Mouse (Mus musculus) kidney, embryonic 16.5 days (tissue): ENCODE measurements around the gene Gm17324. TPM values are rescaled to one million over a fixed set of nuclear protein-coding genes. Genes with fewer than 3 reads are reported as not detected.
"Not testable (repeated sequence)": the region's sequence is repeated elsewhere in the genome, so short reads cannot be mapped to it uniquely, and the experiment has no call there.

Experiments
- ATAC-seq: fragments of 200-750 bp; cut with Nextera tagmentation; 2 replicates; pipeline ENCODE4 v1.8.0; 2017; ENCODE audit warnings: moderate TSS enrichment; ENCODE audit not compliant: low FRiP score, low TSS enrichment
- H3K27ac ChIP-seq: fragments of 300-500 bp; sonication (generic); 2 replicates; pipeline ENCODE4 v1.5.1; 2014; ENCODE audit warnings: low read length
- H3K27me3 ChIP-seq: fragments of 300-500 bp; sonication (generic); 2 replicates; pipeline ENCODE4 v1.6.1; 2014; ENCODE audit warnings: low read length, control low read depth, mixed read lengths; ENCODE audit not compliant: insufficient read depth
- H3K36me3 ChIP-seq: fragments of 300-500 bp; sonication (generic); 2 replicates; pipeline ENCODE4 v1.6.1; 2014; ENCODE audit warnings: low read length, control low read depth, mixed read lengths; ENCODE audit not compliant: insufficient read depth
- H3K4me1 ChIP-seq: fragments of 300-500 bp; sonication (generic); 2 replicates; pipeline ENCODE4 v1.6.1; 2014; ENCODE audit warnings: low read length, control low read depth, mixed read lengths; ENCODE audit not compliant: insufficient read depth
- H3K4me2 ChIP-seq: fragments of 300-500 bp; sonication (generic); replicated peaks from 2 replicates; pipeline ENCODE4 v1.6.1; 2014; ENCODE audit warnings: low read depth, low read length
- H3K4me3 ChIP-seq: fragments of 300-500 bp; sonication (generic); 2 replicates; pipeline ENCODE4 v1.5.1; 2014; ENCODE audit warnings: mild to moderate bottlenecking, low read length
- H3K9ac ChIP-seq: fragments of 300-500 bp; sonication (generic); replicated peaks from 2 replicates; pipeline ENCODE4 v1.6.1; 2014; ENCODE audit warnings: low read length
- H3K9me3 ChIP-seq: fragments of 300-500 bp; sonication (generic); 2 replicates; pipeline ENCODE4 v1.6.1; 2016; ENCODE audit warnings: low read length, control low read depth
- WGBS: fragments of 180-500 bp; shearing (Covaris S2); extraction: QIAGEN DNeasy Blood & Tissue Kit; methylation state at CpG from one replicate; pipeline ENCODE4 v1.1.7; 2014; 5-methylcytosine and 5-hydroxymethylcytosine counted together
- polyA plus RNA-seq: library from polyadenylated mRNA; unstranded; fragments of >200 nt; fragmentation: Nextera tagmentation; extraction: Ambion mirVana; gene quantifications from 2 replicates; pipeline ENCODE4 v1.2.1, GENCODE M21; 2015

The Gm17324 gene
- 0.65 and 0.66 TPM in 2 replicates for polyA plus RNA-seq

GRCm38 (mm10) chr9:78447973-78448873 lies at the start of gene Gm17324, which contains the start of gene Mto1:
Gm17324 (minus strand) TSS chr9:78448786.
Mto1 (plus strand) TSS chr9:78448208.
- Histone ChIP-seq H3K27ac (peak within 1 kb of the TSS; percentile 91), H3K4me1 (peaks cover 11% of the 10 kb centered on the region), H3K9me3 (no peaks in the 10 kb centered on the region), H3K27me3 (peaks cover 30% of the 10 kb centered on the region), H3K4me2 (peak within 1 kb of the TSS; percentile 74), H3K36me3 (peaks cover 14% of the 10 kb centered on the region), H3K4me3 (peak within 1 kb of the TSS; percentile 99), H3K9ac (peak within 1 kb of the TSS; percentile 98)
- peak; percentile 94 for ATAC-seq
- WGBS: under 1% methylated on average over 92 of the region's 96 CpGs

- ATAC-seq: no peak
- Histone ChIP-seq H3K9ac (no peak overlapping the region), H3K36me3 (no peaks in the 10 kb centered on the region), H3K4me3 (no peak overlapping the region), H3K4me2 (no peak overlapping the region), H3K27me3 (no peaks in the 10 kb centered on the region), H3K27ac (no peak overlapping the region), H3K4me1 (no peaks in the 10 kb centered on the region), H3K9me3 (no peaks in the 10 kb centered on the region)
- 81% methylated on average over 7 of the region's 7 CpGs for WGBS
These were observed 44.6 kb upstream of the Gm17324 start for GRCm38 (mm10) chr9:78493171-78493570.

- ATAC-seq: no peak
- Histone ChIP-seq H3K4me1 (no peaks in the 10 kb centered on the region), H3K27ac (no peak overlapping the region), H3K27me3 (no peaks in the 10 kb centered on the region), H3K4me2 (no peak overlapping the region), H3K4me3 (no peak overlapping the region), H3K9me3 (no peaks in the 10 kb centered on the region), H3K9ac (no peak overlapping the region), H3K36me3 (no peaks in the 10 kb centered on the region)
- WGBS: 85% methylated on average over 3 of the region's 3 CpGs
These were observed 43.7 kb upstream of the Gm17324 start for GRCm38 (mm10) chr9:78492254-78492653.

GRCm38 (mm10) chr9:78491169-78491568 lies 42.6 kb upstream of the Gm17324 start:
- no peaks in the 10 kb centered on the region for H3K27me3 ChIP-seq
- no peak for ATAC-seq
- H3K9me3 ChIP-seq: no peaks in the 10 kb centered on the region
- H3K36me3 ChIP-seq: no peaks in the 10 kb centered on the region
- H3K9ac ChIP-seq: no peak overlapping the region
- no peak overlapping the region for H3K4me3 ChIP-seq
- no peak overlapping the region for H3K4me2 ChIP-seq
- H3K27ac ChIP-seq: no peak overlapping the region
- no peaks in the 10 kb centered on the region for H3K4me1 ChIP-seq
- WGBS: 80% methylated on average over 3 of the region's 3 CpGs

- Histone ChIP-seq H3K36me3 (no peaks in the 10 kb centered on the region), H3K4me3 (peak within 1 kb of the TSS; percentile 54), H3K9ac (peak within 1 kb of the TSS; percentile 79), H3K4me1 (no peaks in the 10 kb centered on the region), H3K4me2 (peak within 1 kb of the TSS; percentile 72), H3K9me3 (no peaks in the 10 kb centered on the region), H3K27me3 (no peaks in the 10 kb centered on the region), H3K27ac (peak within 1 kb of the TSS; percentile 73)
- peak; percentile 78 for ATAC-seq
- WGBS: under 1% methylated on average over 17 of the region's 20 CpGs
These were observed 40.4 kb upstream of the Gm17324 start, which contains the start of gene Eef1a1 for GRCm38 (mm10) chr9:78488890-78489420. Eef1a1 (minus strand) TSS chr9:78489151.

GRCm38 (mm10) chr9:78488021-78488420 lies 39.4 kb upstream of the Gm17324 start:
- not testable (repeated sequence) for H3K9me3 ChIP-seq, H3K4me1 ChIP-seq, H3K4me2 ChIP-seq, H3K27me3 ChIP-seq, H3K9ac ChIP-seq, ATAC-seq, H3K36me3 ChIP-seq, H3K4me3 ChIP-seq, H3K27ac ChIP-seq
- WGBS: 86% methylated on average over 5 of the region's 5 CpGs

- no peak for ATAC-seq
- 73% methylated on average over 3 of the region's 3 CpGs for WGBS
- Histone ChIP-seq H3K27ac (no peak overlapping the region), H3K4me1 (peaks cover 6% of the 10 kb centered on the region; the same call in 1 of the 2 replicates), H3K27me3 (no peaks in the 10 kb centered on the region), H3K4me3 (no peak overlapping the region), H3K36me3 (peaks cover 4% of the 10 kb centered on the region; the same call in 1 of the 2 replicates), H3K9ac (no peak overlapping the region), H3K4me2 (no peak overlapping the region), H3K9me3 (no peaks in the 10 kb centered on the region)
These were observed 36.1 kb upstream of the Gm17324 start for GRCm38 (mm10) chr9:78484660-78485059.

GRCm38 (mm10) chr9:78482386-78482785 lies 33.8 kb upstream of the Gm17324 start:
- no peak for ATAC-seq
- peak overlapping the region; percentile 72 for H3K4me3 ChIP-seq
- H3K9ac ChIP-seq: peak overlapping the region; percentile 91
- H3K27me3 ChIP-seq: no peaks in the 10 kb centered on the region
- peaks cover 24% of the 10 kb centered on the region for H3K36me3 ChIP-seq
- H3K4me1 ChIP-seq: peaks cover 22% of the 10 kb centered on the region
- H3K4me2 ChIP-seq: peak overlapping the region; percentile 60
- 12% methylated on average over 3 of the region's 3 CpGs for WGBS
- H3K9me3 ChIP-seq: no peaks in the 10 kb centered on the region
- peak overlapping the region; percentile 100 for H3K27ac ChIP-seq

GRCm38 (mm10) chr9:78481423-78482331 lies 33.1 kb upstream of the Gm17324 start:
- peak overlapping the region; percentile 100 for H3K4me3 ChIP-seq
- H3K4me1 ChIP-seq: peaks cover 22% of the 10 kb centered on the region
- no peaks in the 10 kb centered on the region for H3K9me3 ChIP-seq
- H3K27me3 ChIP-seq: no peaks in the 10 kb centered on the region
- H3K27ac ChIP-seq: peak overlapping the region; percentile 100
- H3K4me2 ChIP-seq: peak overlapping the region; percentile 64
- peak overlapping the region; percentile 99 for H3K9ac ChIP-seq
- WGBS: under 1% methylated on average over 70 of the region's 77 CpGs
- peaks cover 31% of the 10 kb centered on the region for H3K36me3 ChIP-seq
- peak; percentile 99 for ATAC-seq
